Mouse (Mus musculus) spleen, adult 2 months (tissue): Measurements from ENCODE around the gene B130006D01Rik. TPM values are rescaled to one million over a fixed set of nuclear protein-coding genes. Genes with fewer than 3 reads are reported as not detected.

Source experiments
- DNase-seq, 2 experiments: peaks; one replicate each; pipeline versions ENCODE4 v3.0.0 to v3.0.0-alpha.2; 2012 to 2021; ENCODE audit warnings: low spot score in 2 of 2, low read depth in 1 of 2
- H3K27ac ChIP-seq: fragments of 200-500 bp; 2 replicates; pipeline ENCODE4 v1.5.1; 2012; ENCODE audit warnings: low read length, inconsistent platforms; ENCODE audit not compliant: insufficient read depth
- H3K27me3 ChIP-seq: fragments of 200-500 bp; 2 replicates; pipeline ENCODE4 v1.6.1; 2012; ENCODE audit warnings: mild to moderate bottlenecking, moderate library complexity, low read length, inconsistent platforms; ENCODE audit not compliant: control insufficient read depth, insufficient read depth
- H3K36me3 ChIP-seq: fragments of 200-500 bp; 2 replicates; pipeline ENCODE4 v1.6.1; 2012; ENCODE audit warnings: mild to moderate bottlenecking, low read length, inconsistent platforms; ENCODE audit not compliant: control insufficient read depth, insufficient read depth
- H3K4me1 ChIP-seq: fragments of 200-500 bp; 2 replicates; pipeline ENCODE4 v1.6.1; 2011; ENCODE audit warnings: inconsistent platforms; ENCODE audit not compliant: control insufficient read depth, insufficient read depth, insufficient read length
- H3K4me3 ChIP-seq: fragments of 200-500 bp; 2 replicates; pipeline ENCODE4 v1.5.1; 2011; ENCODE audit warnings: mild to moderate bottlenecking, inconsistent platforms; ENCODE audit not compliant: insufficient read depth, insufficient read length; ENCODE audit errors: extremely low read depth
- CTCF ChIP-seq: fragments of 200-500 bp; IDR thresholded peaks from 2 replicates; pipeline ENCODE4 v1.5.1; 2011; ENCODE audit warnings: mild to moderate bottlenecking, inconsistent platforms; ENCODE audit not compliant: insufficient read depth, insufficient read length, insufficient replicate concordance; ENCODE audit errors: extremely low read depth
- POLR2A ChIP-seq: fragments of 200-500 bp; IDR thresholded peaks from 2 replicates; pipeline ENCODE4 v1.6.1; 2011; ENCODE audit warnings: low read depth, low read length, inconsistent platforms
- WGBS: fragments of 180-500 bp; shearing (Covaris S2); methylation state at CpG from one replicate; pipeline ENCODE4 v1.1.7; 2018; 5-methylcytosine and 5-hydroxymethylcytosine counted together
- polyA plus RNA-seq: library from polyadenylated mRNA; depleted of rRNA; stranded (reverse); fragments of >200 nt; gene quantifications from 2 replicates; pipeline ENCODE4 v1.2.3, GENCODE M21; 2012; rRNA removed

Gene B130006D01Rik
- polyA plus RNA-seq, 1 experiment, result 0.14 TPM

- Histone ChIP-seq H3K27me3 (no peaks in the 10 kb centered on the region), H3K36me3 (peaks cover 16% of the 10 kb centered on the region), H3K4me3 (no peak overlapping the region), H3K27ac (no peak overlapping the region), H3K4me1 (no peaks in the 10 kb centered on the region)
- 93% methylated on average over 6 of the region's 6 CpGs for WGBS
- no peak for DNase-seq
- no peak for TF ChIP-seq POLR2A
- no peak for TF ChIP-seq CTCF
Measured at GRCm38 (mm10) chr11:95768244-95768643, 44.9 kb downstream of the B130006D01Rik start.

DNA sequence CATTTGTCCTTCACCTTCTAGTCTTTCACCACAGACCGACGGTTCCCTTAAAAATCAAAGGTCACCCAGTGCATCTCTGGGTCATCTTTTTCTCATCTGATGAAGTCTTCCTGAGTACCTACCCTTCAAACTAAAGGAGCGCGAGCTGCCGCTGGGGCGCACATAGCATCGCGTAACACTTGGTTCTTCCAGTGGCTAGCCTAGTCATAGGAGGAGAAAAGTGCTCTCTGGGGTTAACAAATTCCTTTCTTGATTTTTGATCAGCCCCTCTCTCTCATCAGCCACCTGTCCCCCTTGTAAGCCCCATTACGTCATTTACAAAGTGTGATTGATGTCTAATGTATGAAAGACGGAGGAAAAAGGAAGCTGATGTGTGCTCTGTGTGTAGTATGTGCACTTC lies 45.8 kb downstream of the B130006D01Rik start:
- DNase-seq, result no peak
- 93% methylated on average over 10 of the region's 10 CpGs for WGBS
- TF ChIP-seq POLR2A (no peak), CTCF (no peak)
- Histone ChIP-seq H3K4me1 (no peaks in the 10 kb centered on the region), H3K4me3 (no peak overlapping the region), H3K27ac (no peak overlapping the region), H3K36me3 (peaks cover 8% of the 10 kb centered on the region; the same call in 1 of the 2 replicates), H3K27me3 (no peaks in the 10 kb centered on the region)

GRCm38 (mm10) chr11:95770720-95771364 lies 47.5 kb downstream of the B130006D01Rik start:
- Histone ChIP-seq H3K27me3 (no peaks in the 10 kb centered on the region), H3K4me3 (no peak overlapping the region), H3K27ac (no peak overlapping the region), H3K4me1 (no peaks in the 10 kb centered on the region), H3K36me3 (peaks cover 7% of the 10 kb centered on the region; the same call in 1 of the 2 replicates)
- no peak for TF ChIP-seq CTCF
- TF ChIP-seq POLR2A, result no peak
- 81% methylated on average over 9 of the region's 9 CpGs for WGBS
- DNase-seq, result no peak

GRCm38 (mm10) chr11:95771665-95772064 lies 48.3 kb downstream of the B130006D01Rik start:
- Histone ChIP-seq H3K36me3 (peaks cover 7% of the 10 kb centered on the region; the same call in 1 of the 2 replicates), H3K27ac (no peak overlapping the region), H3K4me3 (no peak overlapping the region), H3K4me1 (no peaks in the 10 kb centered on the region), H3K27me3 (no peaks in the 10 kb centered on the region)
- WGBS, result 95% methylated on average over 8 of the region's 8 CpGs
- no peak for DNase-seq
- TF ChIP-seq POLR2A (no peak), CTCF (no peak)

- H3K36me3 ChIP-seq, result peaks cover 6% of the 10 kb centered on the region; the same call in 1 of the 2 replicates
- WGBS, result 90% methylated on average over 3 of the region's 3 CpGs
- no peak overlapping the region for H3K27ac ChIP-seq
- no peak for TF ChIP-seq POLR2A
- TF ChIP-seq CTCF, result no peak
- no peaks in the 10 kb centered on the region for H3K4me1 ChIP-seq
- no peaks in the 10 kb centered on the region for H3K27me3 ChIP-seq
- DNase-seq, result no peak
- no peak overlapping the region for H3K4me3 ChIP-seq
Measured at GRCm38 (mm10) chr11:95773264-95773663, 49.9 kb downstream of the B130006D01Rik start.

Other genes with a start within 250 kb of the B130006D01Rik start
- gene Nxph3, start 209.0 kb upstream of the B130006D01Rik start, polyA plus RNA-seq, result 0.27 and 0.54 TPM in 2 replicates
- 7.3 and 12.0 TPM in 2 replicates for gene Ngfr, start 135.9 kb upstream of the B130006D01Rik start, polyA plus RNA-seq
- 46.5 and 49.5 TPM in 2 replicates for gene Phb, start 56.6 kb upstream of the B130006D01Rik start, polyA plus RNA-seq
- 18.2 and 25.8 TPM in 2 replicates for gene Zfp652, start 10.9 kb upstream of the B130006D01Rik start, polyA plus RNA-seq
- gene Phospho1, start 100.9 kb downstream of the B130006D01Rik start, polyA plus RNA-seq, result 34.5 and 42.5 TPM in 2 replicates
- gene Gngt2, start 113.6 kb downstream of the B130006D01Rik start, polyA plus RNA-seq, result 28.3 and 30.4 TPM in 2 replicates
- 166 and 238 TPM in 2 replicates for gene Abi3, start 118.9 kb downstream of the B130006D01Rik start, polyA plus RNA-seq
- not detected in 2 replicates for gene B4galnt2, start 191.3 kb downstream of the B130006D01Rik start, polyA plus RNA-seq